In genomic region chr19:43469333-43469732, GRCm38 (mm10) we compare ENCODE assay signal across 25 mouse cellular contexts. TPM values are rescaled to one million over a fixed set of nuclear protein-coding genes. Genes with fewer than 3 reads are reported as not detected.
A peak's percentile ranks its signal among the peaks of the same experiment; 100 is the strongest.
DNase-seq lines count a peak whose midpoint lies in the region; TF ChIP-seq lines count a peak whose summit lies in the region.
"Had no signal": no experiment of that assay in that cellular context is flagged by ENCODE, and none has a peak within 500 bp of the region (broad histone marks: within the 10 kb centered on the region; RNA-seq: fewer than 3 reads in every experiment).

No protein-coding gene starts in this region.

- no peak for TF ChIP-seq RAD21 in CH12.LX (IDR thresholded peaks at IDR 0.05; ENCODE audit: low read depth, low read length)

- H3K9me3 ChIP-seq in CH12.LX (replicated peaks; ENCODE audit: low read length): no peaks in the 10 kb centered on the region
- no peaks in the 10 kb centered on the region for H3K9me3 ChIP-seq in embryonic facial prominence, embryonic 10.5 days
- H3K9me3 ChIP-seq: embryonic facial prominence, embryonic 13.5 days; embryonic facial prominence, embryonic 15.5 days; forebrain, embryonic 13.5 days; forebrain, embryonic 15.5 days; G1E had no signal

- intact Hi-C loops in left cerebral cortex, postnatal 4 days (cut with DNase I): no loop called here

- no peak overlapping the region for H3K9ac ChIP-seq in CH12.LX (ENCODE audit: insufficient read depth, low read depth)
- H3K9ac ChIP-seq: embryonic facial prominence, embryonic 13.5 days; embryonic facial prominence, embryonic 15.5 days; forebrain, embryonic 13.5 days; forebrain, embryonic 15.5 days; forebrain, postnatal 0 days had no signal

- H3K4me1 ChIP-seq in CH12.LX (ENCODE audit: control insufficient read depth in 1 of 2, insufficient read depth in 2 of 2): peaks cover 2 to 47% of the 10 kb centered on the region in 2 experiments; a peak in 2 of 4 replicates
- H3K4me1 ChIP-seq in embryonic facial prominence, embryonic 10.5 days: peaks cover 10% of the 10 kb centered on the region
- H3K4me1 ChIP-seq: embryonic facial prominence, embryonic 15.5 days; forebrain, embryonic 13.5 days had no signal

- no peaks in the 10 kb centered on the region for H3K36me3 ChIP-seq in CH12.LX (replicated peaks in 1 of 2; ENCODE audit: control insufficient read depth in 1 of 2, insufficient read depth in 1 of 2, low read length in 1 of 2)
- H3K36me3 ChIP-seq in embryonic facial prominence, embryonic 10.5 days (replicated peaks): no peaks in the 10 kb centered on the region
- H3K36me3 ChIP-seq: embryonic facial prominence, embryonic 15.5 days; forebrain, embryonic 15.5 days had no signal

- 64% methylated on average over 7 of the region's 7 CpGs for WGBS in embryonic facial prominence, embryonic 10.5 days

- no peak overlapping the region; the same call in 1 of the 2 replicates for H3K4me2 ChIP-seq in CH12.LX (ENCODE audit: insufficient read depth, low read depth, poor library complexity, severe bottlenecking)
- H3K4me2 ChIP-seq: embryonic facial prominence, embryonic 13.5 days; embryonic facial prominence, embryonic 15.5 days; forebrain, embryonic 13.5 days; forebrain, embryonic 15.5 days had no signal

- peak overlapping the region in 1 of 3 experiments; percentile 6 for H3K4me3 ChIP-seq in CH12.LX (replicated peaks in 1 of 3; ENCODE audit: low read depth in 2 of 3, low read length in 2 of 3, poor library complexity in 1 of 3)
- no peak overlapping the region for H3K4me3 ChIP-seq in embryonic facial prominence, embryonic 10.5 days
- H3K4me3 ChIP-seq: embryonic facial prominence, embryonic 13.5 days; embryonic facial prominence, embryonic 15.5 days; erythroblast, embryonic 14.5 days; forebrain, embryonic 13.5 days; forebrain, embryonic 15.5 days had no signal

- no peak for TF ChIP-seq CTCF in CH12.LX (conservative IDR thresholded peaks at IDR 0.05 in 1 of 2, IDR thresholded peaks at IDR 0.05 in 1 of 2; ENCODE audit: low read depth in 2 of 2, low read length in 2 of 2)

- dilution Hi-C loops in CH12.LX (cut with MboI; ENCODE audit: extremely low pct_ligation_motif_present, extremely low pct_unique_long_range_greater_than_20kb, low sequenced_read_pairs): no loop called here

- no peak for TF ChIP-seq EP300 in CH12.LX (IDR thresholded peaks at IDR 0.05; ENCODE audit: low read length)

- H3K27ac ChIP-seq in CH12.LX (ENCODE audit: insufficient read depth, low read depth): no peak overlapping the region
- H3K27ac ChIP-seq in embryonic facial prominence, embryonic 10.5 days (replicated peaks): no peak overlapping the region
- H3K27ac ChIP-seq: embryonic facial prominence, embryonic 13.5 days; embryonic facial prominence, embryonic 15.5 days; forebrain, embryonic 13.5 days; forebrain, embryonic 15.5 days had no signal

- no peak for TF ChIP-seq POLR2A in CH12.LX (IDR thresholded peaks at IDR 0.05; ENCODE audit: low read depth, low read length)

- no peaks in the 10 kb centered on the region for H3K79me2 ChIP-seq in CH12.LX (replicated peaks; ENCODE audit: control insufficient read depth, extremely low read depth, insufficient read depth, poor library complexity, severe bottlenecking)

- peak; percentile 28 for DNase-seq in left cerebral cortex, postnatal 4 days
- DNase-seq in left cerebral cortex, adult 8-10 months (ENCODE audit: low spot score in 2 of 2): no peak
- DNase-seq in CH12.LX (ENCODE audit: extremely low read depth): no peak
- peak; percentile 17 for DNase-seq in embryonic facial prominence, embryonic 10.5 days (ENCODE audit: low spot score)
- DNase-seq in retina, embryonic 14.5 days (ENCODE audit: low spot score): peak; percentile 37
- DNase-seq in cerebellum, adult 11 months: no peak
- DNase-seq in adrenal gland, postnatal 10 days: no peak
- no peak for DNase-seq in layer of hippocampus, adult 9-10 months (ENCODE audit: low spot score)
- DNase-seq: adrenal gland, adult 8-10 months; adrenal gland, postnatal 25 days; B cell, adult 2 months; cerebellum, adult 11-12 months; cerebellum, adult 2 months; cerebellum, adult 9-10 months; cerebellum, postnatal 25 days; forebrain, postnatal 0 days had no signal

- in situ Hi-C loops in CH12.LX (cut with MboI; ENCODE audit: low pct_ligation_motif_present, low pct_unique_long_range_greater_than_20kb, low sequenced_read_pairs): no loop called here

- H3K27me3 ChIP-seq in CH12.LX (replicated peaks): no peaks in the 10 kb centered on the region
- no peaks in the 10 kb centered on the region for H3K27me3 ChIP-seq in embryonic facial prominence, embryonic 10.5 days (replicated peaks; ENCODE audit: low read depth, poor library complexity, severe bottlenecking)
- H3K27me3 ChIP-seq: embryonic facial prominence, embryonic 13.5 days; embryonic facial prominence, embryonic 15.5 days; forebrain, embryonic 13.5 days; forebrain, embryonic 15.5 days had no signal

TF ChIP-seq in CH12.LX, 34 proteins besides CTCF, POLR2A, EP300 and RAD21:
- TF ChIP-seq BHLHE40 (IDR thresholded peaks at IDR 0.05; ENCODE audit: low read depth, low read length): 0 out of 2 replicates have a peak, but pooled peaks have one; percentile 15
- TF ChIP-seq ZNF384 (IDR thresholded peaks at IDR 0.05; ENCODE audit: low read depth, low read length): no peak
- TF ChIP-seq CHD2 (IDR thresholded peaks at IDR 0.05; ENCODE audit: low read length): peak; percentile 51; the same call in 1 of the 2 replicates
- TF ChIP-seq RCOR1 (conservative IDR thresholded peaks at IDR 0.05; ENCODE audit: low read depth, low read length): no peak
- no peak for TF ChIP-seq MXI1 (IDR thresholded peaks at IDR 0.05; ENCODE audit: low read depth, low read length)

RNA-seq across cellular contexts. Expression of gene Cnnm1, which starts 29.1 kb away (rescaled TPM):
- total RNA-seq in left cerebral cortex, postnatal 4 days (2021): 10 to 100 TPM; 24.6 to 25.8 TPM
- 100 to 1,000 TPM in 1 of 4 experiments, 10 to 100 TPM in 3; 92.3 to 104 (median 96.8) TPM for total RNA-seq in left cerebral cortex, adult 8-10 months (2022)
- not detected in 2 replicates for total RNA-seq in CH12.LX (2012; rRNA removed)
- total RNA-seq in CH12.LX (2014; rRNA removed): not detected in 2 replicates
- polyA plus RNA-seq in CH12.LX (2012; ENCODE audit: insufficient read length, low read depth): not detected in 2 replicates
- polyA plus RNA-seq in embryonic facial prominence, embryonic 10.5 days (2016; fragmentation: Nextera tagmentation; extraction: Ambion mirVana): 0.16 and 0.31 TPM in 2 replicates
- under 1 TPM; 0.21 to 0.42 TPM for total RNA-seq in adrenal gland, postnatal 10 days (2021)
- polyA plus RNA-seq: activated CD4-positive, CD25-positive, alpha-beta regulatory T cell, adult 4 months; CD4-positive, CD25-positive, alpha-beta regulatory T cell, adult 4 months; erythroblast, embryonic 14.5 days; Patski had no signal

RNA-seq across cellular contexts. Expression of gene Got1, which starts 55.1 kb away (rescaled TPM):
- 10 to 100 TPM; 75.4 to 89.8 TPM for total RNA-seq in left cerebral cortex, postnatal 4 days (2021)
- total RNA-seq in left cerebral cortex, adult 8-10 months (2022): 100 to 1,000 TPM; 390 to 413 (median 399) TPM
- total RNA-seq in CH12.LX (2012; rRNA removed): 122 and 131 TPM in 2 replicates
- total RNA-seq in CH12.LX (2014; rRNA removed): 164 and 176 TPM in 2 replicates
- 214 and 228 TPM in 2 replicates for polyA plus RNA-seq in CH12.LX (2012; ENCODE audit: insufficient read length, low read depth)
- 55.4 and 57.9 TPM in 2 replicates for polyA plus RNA-seq in embryonic facial prominence, embryonic 10.5 days (2016; fragmentation: Nextera tagmentation; extraction: Ambion mirVana)
- 100 to 1,000 TPM in 1 of 2 experiments, 10 to 100 TPM in 1; 83.4 to 147 TPM for total RNA-seq in adrenal gland, postnatal 10 days (2021)

Comparison
In these comparisons a context has a peak if more than half of its experiments do, and no peak if none do; other contexts are left out.
1. DNase-seq: peak in left cerebral cortex, postnatal 4 days (single experiment), embryonic facial prominence, embryonic 10.5 days (single experiment) and retina, embryonic 14.5 days (single experiment); none in left cerebral cortex, adult 8-10 months (0 of 2), CH12.LX (single experiment), cerebellum, adult 11 months (single experiment), adrenal gland, postnatal 10 days (single experiment) and layer of hippocampus, adult 9-10 months (single experiment).
2. RNA of gene Cnnm1, which starts 29.1 kb away (total RNA-seq): 92.3 to 104 TPM in left cerebral cortex, adult 8-10 months and 24.6 to 25.8 TPM in left cerebral cortex, postnatal 4 days; 0.21 to 0.42 TPM in adrenal gland, postnatal 10 days and not detected in CH12.LX; every median in the first group is over 10 times any median in the second.